Mouse (Mus musculus): Measurements from ENCODE around the gene Hap1. TPM values are rescaled to one million over a fixed set of nuclear protein-coding genes. Genes with fewer than 3 reads are reported as not detected.
"Not testable (repeated sequence)": the region's sequence is repeated elsewhere in the genome, so short reads cannot be mapped to it uniquely, and the experiment has no call there.

Hap1 gene
- polyA plus RNA-seq, 1 experiment = 8.6 TPM

DNA sequence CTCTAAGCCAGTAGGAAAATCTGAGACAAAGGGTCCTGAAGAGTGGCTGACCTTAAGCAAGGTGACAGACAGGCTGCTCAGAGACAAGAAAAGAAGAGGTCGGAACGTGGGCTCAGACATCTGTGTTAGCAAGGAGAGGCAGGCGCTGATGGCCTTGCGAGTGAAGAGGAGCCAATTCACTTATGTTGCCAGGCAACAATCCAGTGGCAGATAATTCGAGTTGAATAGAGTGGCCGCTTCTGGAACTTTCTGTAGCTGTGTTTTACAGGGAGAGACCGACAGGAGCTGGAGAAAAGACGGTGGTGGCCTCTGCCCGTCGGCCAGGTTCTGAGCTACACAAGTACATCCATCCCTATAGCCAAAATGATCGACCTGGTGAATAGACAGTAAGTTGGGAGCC, 28.6 kb downstream of the Hap1 start:
- TF ChIP-seq CTCF (IDR thresholded peaks at IDR 0.05; ENCODE audit: borderline replicate concordance, control insufficient read depth, extremely low read depth, insufficient read depth, low read length, poor library complexity) = no peak
- TF ChIP-seq POLR2A (IDR thresholded peaks at IDR 0.05; ENCODE audit: control insufficient read depth, extremely low read depth, insufficient read depth, low read length, poor library complexity) = no peak
- WGBS = 95% methylated on average over 11 of the region's 11 CpGs
- Histone ChIP-seq H3K27me3 (ENCODE audit: control insufficient read depth, insufficient read depth, low read length) (no peaks in the 10 kb centered on the region), H3K4me1 (replicated peaks; ENCODE audit: control insufficient read depth, insufficient read depth, low read length) (no peaks in the 10 kb centered on the region), H3K4me3 (ENCODE audit: control insufficient read depth, insufficient read depth, low read length) (no peak overlapping the region), H3K36me3 (ENCODE audit: control insufficient read depth, insufficient read depth, low read length) (peaks cover 5% of the 10 kb centered on the region), H3K27ac (ENCODE audit: control insufficient read depth, insufficient read depth, low read length) (no peak overlapping the region)
- DNase-seq = no peak

DNA sequence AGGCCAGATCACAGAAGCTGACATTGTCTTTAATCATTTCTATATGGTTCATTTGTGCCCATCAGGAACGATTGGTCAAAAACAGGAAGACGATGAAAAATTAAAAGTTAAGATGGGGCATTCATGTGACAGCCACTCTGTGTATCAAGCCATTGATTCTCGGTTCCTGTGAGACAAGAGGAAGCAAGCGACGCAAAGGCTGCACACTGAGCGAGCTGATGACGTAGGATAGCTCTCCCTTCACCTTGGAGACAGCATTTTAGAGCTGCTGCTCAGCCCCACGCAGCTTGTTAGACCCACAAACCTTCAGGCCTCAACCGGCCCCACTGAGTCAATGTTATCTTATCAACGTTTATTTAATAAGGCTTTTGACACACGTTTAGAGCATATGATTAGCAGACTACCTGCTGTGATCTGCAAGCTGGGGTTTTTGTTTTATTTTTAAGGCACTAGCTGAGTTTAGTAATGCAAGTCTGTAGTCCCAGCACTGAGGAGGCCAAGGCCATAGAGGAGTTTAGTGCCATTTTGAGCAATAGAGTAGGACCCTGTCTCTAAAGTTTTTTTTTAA, 30.8 kb downstream of the Hap1 start:
- no peaks in the 10 kb centered on the region for H3K4me1 ChIP-seq (replicated peaks; ENCODE audit: control insufficient read depth, insufficient read depth, low read length)
- TF ChIP-seq POLR2A (IDR thresholded peaks at IDR 0.05; ENCODE audit: control insufficient read depth, extremely low read depth, insufficient read depth, low read length, poor library complexity) = no peak
- no peak for TF ChIP-seq CTCF (IDR thresholded peaks at IDR 0.05; ENCODE audit: borderline replicate concordance, control insufficient read depth, extremely low read depth, insufficient read depth, low read length, poor library complexity)
- H3K4me3 ChIP-seq (ENCODE audit: control insufficient read depth, insufficient read depth, low read length) = no peak overlapping the region
- WGBS = 95% methylated on average over 11 of the region's 11 CpGs
- H3K36me3 ChIP-seq (ENCODE audit: control insufficient read depth, insufficient read depth, low read length) = peaks cover 20% of the 10 kb centered on the region
- H3K27ac ChIP-seq (ENCODE audit: control insufficient read depth, insufficient read depth, low read length) = no peak overlapping the region
- H3K27me3 ChIP-seq (ENCODE audit: control insufficient read depth, insufficient read depth, low read length) = no peaks in the 10 kb centered on the region
- DNase-seq = no peak

DNA sequence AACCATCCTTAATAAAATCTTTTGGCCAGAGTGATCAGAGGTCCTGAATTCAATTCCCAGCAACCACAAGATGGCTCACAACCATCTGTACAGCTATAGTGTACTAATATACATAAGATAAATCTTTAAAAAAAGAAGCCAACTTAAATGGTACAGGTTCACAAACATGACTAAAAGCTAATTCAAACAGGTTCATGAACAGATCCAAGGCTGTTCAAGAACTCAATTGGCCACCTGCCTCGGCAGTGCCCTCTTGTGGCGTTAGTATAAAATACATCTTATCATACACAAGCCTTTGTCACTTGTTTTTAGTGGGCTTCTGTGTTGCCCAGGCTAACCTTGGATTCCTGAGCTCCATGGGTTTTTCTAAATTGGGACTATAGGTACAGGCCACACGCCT, 32.4 kb downstream of the Hap1 start:
- 24% methylated on average over 3 of the region's 3 CpGs for WGBS
- Histone ChIP-seq H3K27ac (ENCODE audit: control insufficient read depth, insufficient read depth, low read length) (no peak overlapping the region), H3K27me3 (ENCODE audit: control insufficient read depth, insufficient read depth, low read length) (no peaks in the 10 kb centered on the region), H3K4me1 (replicated peaks; ENCODE audit: control insufficient read depth, insufficient read depth, low read length) (peaks cover 2% of the 10 kb centered on the region), H3K36me3 (ENCODE audit: control insufficient read depth, insufficient read depth, low read length) (peaks cover 20% of the 10 kb centered on the region), H3K4me3 (ENCODE audit: control insufficient read depth, insufficient read depth, low read length) (no peak overlapping the region)
- TF ChIP-seq POLR2A (IDR thresholded peaks at IDR 0.05; ENCODE audit: control insufficient read depth, extremely low read depth, insufficient read depth, low read length, poor library complexity) (no peak), CTCF (IDR thresholded peaks at IDR 0.05; ENCODE audit: borderline replicate concordance, control insufficient read depth, extremely low read depth, insufficient read depth, low read length, poor library complexity) (no peak)
- peak; percentile 58 for DNase-seq

DNA sequence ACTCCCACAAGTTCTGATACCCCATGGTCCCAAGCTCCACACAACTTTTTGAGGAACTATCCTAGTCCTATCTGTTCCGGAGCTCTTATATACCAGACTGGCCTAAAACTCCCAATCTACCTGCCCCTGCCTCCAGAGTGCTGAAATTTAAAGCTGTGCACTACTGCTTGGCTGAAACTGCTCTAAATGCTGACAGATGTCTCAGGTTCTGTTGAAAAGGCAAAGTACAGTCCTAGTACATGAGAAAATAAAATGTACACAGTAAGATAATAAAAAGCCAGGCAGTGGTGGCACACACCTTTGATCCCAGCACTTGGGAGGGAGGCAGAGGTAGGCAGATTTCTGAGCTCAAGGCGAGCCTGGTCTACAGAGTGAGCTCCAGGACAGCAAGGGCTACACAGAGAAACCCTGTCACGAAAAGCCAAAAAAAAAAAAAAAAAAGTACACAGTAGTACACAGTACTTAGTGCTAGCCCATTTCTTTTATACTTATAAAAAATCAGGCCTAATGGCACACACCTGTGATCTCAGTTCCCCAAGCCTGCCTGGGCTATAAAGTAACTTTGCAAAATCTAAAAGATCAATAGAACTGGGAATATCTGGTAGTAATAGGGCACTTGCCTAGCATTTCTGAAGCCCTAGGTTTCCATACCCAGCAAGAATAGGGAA, 33.2 kb downstream of the Hap1 start:
- WGBS = 87% methylated on average over 3 of the region's 3 CpGs
- Histone ChIP-seq H3K27me3 (ENCODE audit: control insufficient read depth, insufficient read depth, low read length) (no peaks in the 10 kb centered on the region), H3K36me3 (ENCODE audit: control insufficient read depth, insufficient read depth, low read length) (peaks cover 20% of the 10 kb centered on the region), H3K27ac (ENCODE audit: control insufficient read depth, insufficient read depth, low read length) (no peak overlapping the region), H3K4me1 (replicated peaks; ENCODE audit: control insufficient read depth, insufficient read depth, low read length) (peaks cover 2% of the 10 kb centered on the region), H3K4me3 (ENCODE audit: control insufficient read depth, insufficient read depth, low read length) (no peak overlapping the region)
- DNase-seq = no peak
- no peak for TF ChIP-seq POLR2A (IDR thresholded peaks at IDR 0.05; ENCODE audit: control insufficient read depth, extremely low read depth, insufficient read depth, low read length, poor library complexity)
- no peak for TF ChIP-seq CTCF (IDR thresholded peaks at IDR 0.05; ENCODE audit: borderline replicate concordance, control insufficient read depth, extremely low read depth, insufficient read depth, low read length, poor library complexity)

DNA sequence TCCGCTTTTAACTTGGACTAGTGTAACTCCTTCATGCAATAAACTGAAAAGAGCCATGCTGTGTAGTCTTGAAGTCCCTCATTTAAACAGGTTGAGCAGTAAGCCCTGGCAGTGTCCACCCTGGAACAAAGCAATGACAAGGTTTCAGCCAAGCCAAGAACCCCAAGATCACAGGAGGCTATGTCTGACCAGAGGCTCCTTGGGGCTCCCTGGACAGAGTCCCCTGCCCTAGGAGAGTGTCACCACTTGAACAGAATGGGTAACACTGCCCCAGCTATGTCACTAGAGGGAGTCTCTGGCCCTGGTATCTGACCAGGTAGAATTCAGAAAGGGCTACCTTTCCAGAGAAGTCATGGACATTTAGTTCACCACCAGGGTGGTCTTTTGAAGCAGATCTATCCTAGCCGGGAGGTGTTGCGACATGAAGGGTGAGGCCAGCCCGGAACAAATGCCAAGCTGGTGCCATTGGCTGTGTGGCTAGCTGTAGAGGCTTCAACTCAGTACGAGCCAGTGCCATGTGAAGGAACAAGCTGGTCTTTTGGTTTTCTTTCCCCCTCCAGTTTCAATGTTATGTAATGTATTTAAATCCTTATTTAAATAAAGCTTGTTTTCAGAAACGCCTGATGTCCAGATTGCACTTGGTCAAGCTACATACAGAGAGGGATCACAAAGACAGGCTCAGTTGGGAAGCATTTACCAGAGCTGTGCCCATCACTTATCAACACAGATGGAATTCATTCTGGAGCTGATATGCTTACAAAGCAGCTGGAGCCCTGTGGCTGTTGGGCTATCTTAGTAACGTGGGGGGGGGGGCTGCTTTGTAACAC, 34.2 kb downstream of the Hap1 start:
- H3K4me1 ChIP-seq (replicated peaks; ENCODE audit: control insufficient read depth, insufficient read depth, low read length); H3K4me3 ChIP-seq (ENCODE audit: control insufficient read depth, insufficient read depth, low read length); DNase-seq; H3K27me3 ChIP-seq (ENCODE audit: control insufficient read depth, insufficient read depth, low read length); H3K27ac ChIP-seq (ENCODE audit: control insufficient read depth, insufficient read depth, low read length): not testable (repeated sequence)
- WGBS = 92% methylated on average over 7 of the region's 7 CpGs
- peaks cover 20% of the 10 kb centered on the region for H3K36me3 ChIP-seq (ENCODE audit: control insufficient read depth, insufficient read depth, low read length)

DNA sequence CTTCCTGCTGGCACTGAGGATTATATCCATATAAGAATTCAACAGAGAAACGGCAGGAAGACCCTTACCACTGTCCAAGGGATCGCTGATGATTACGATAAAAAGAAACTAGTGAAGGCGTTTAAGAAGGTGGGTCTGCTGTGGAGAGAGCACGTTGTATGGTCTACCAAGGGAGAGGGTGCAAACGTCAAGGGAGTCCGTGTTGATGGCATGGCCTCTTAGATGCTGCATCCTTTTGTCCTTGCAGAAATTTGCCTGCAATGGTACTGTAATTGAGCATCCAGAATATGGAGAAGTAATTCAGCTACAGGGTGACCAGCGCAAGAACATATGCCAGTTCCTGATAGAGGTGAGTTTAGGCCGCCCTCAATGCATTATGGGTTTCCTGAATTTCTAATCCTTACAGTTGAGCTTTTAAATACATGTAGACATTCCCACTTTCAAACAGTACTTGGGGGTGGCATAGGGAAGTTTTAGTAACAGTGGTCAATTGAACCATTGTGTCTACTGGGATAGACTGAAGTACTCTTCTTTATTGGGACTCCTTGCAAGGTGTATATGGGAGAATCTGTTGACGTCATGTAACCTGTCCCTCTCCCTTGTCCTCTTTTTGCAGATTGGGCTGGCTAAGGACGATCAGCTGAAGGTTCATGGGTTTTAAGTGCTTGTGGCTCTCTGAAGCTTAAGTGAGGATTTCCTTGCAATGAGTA, 35.1 kb downstream of the Hap1 start:
- H3K4me1 ChIP-seq (replicated peaks; ENCODE audit: control insufficient read depth, insufficient read depth, low read length); H3K27me3 ChIP-seq (ENCODE audit: control insufficient read depth, insufficient read depth, low read length); H3K27ac ChIP-seq (ENCODE audit: control insufficient read depth, insufficient read depth, low read length); DNase-seq: not testable (repeated sequence)
- WGBS = 18% methylated on average over 11 of the region's 11 CpGs
- Histone ChIP-seq H3K4me3 (ENCODE audit: control insufficient read depth, insufficient read depth, low read length) (peak overlapping the region; percentile 56), H3K36me3 (ENCODE audit: control insufficient read depth, insufficient read depth, low read length) (peaks cover 20% of the 10 kb centered on the region)
